Mouse (Mus musculus): ENCODE measurements around the gene Tle4. TPM values are rescaled to one million over a fixed set of nuclear protein-coding genes. Genes with fewer than 3 reads are reported as not detected.

The Tle4 gene
- total and polyA plus RNA-seq, 3 experiments, result 5.8 to 10.3 (median 8.5) TPM

GRCm38 (mm10) chr19:14635213-14635928 is 37.5 kb upstream of the Tle4 start:
- TF ChIP-seq EP300 (IDR thresholded peaks at IDR 0.05; ENCODE audit: insufficient read depth, low read depth, low read length) (no peak), POLR2A (IDR thresholded peaks at IDR 0.05; ENCODE audit: insufficient read depth, low read depth, low read length) (no peak), CTCF (IDR thresholded peaks at IDR 0.05) (no peak)
- Histone ChIP-seq H3K36me3 (ENCODE audit: control insufficient read depth, insufficient read depth, low read length) (no peaks in the 10 kb centered on the region), H3K27me3 (ENCODE audit: control insufficient read depth, insufficient read depth, low read length) (no peaks in the 10 kb centered on the region), H3K4me3 (no peak overlapping the region), H3K27ac (no peak overlapping the region), H3K79me2 (replicated peaks; ENCODE audit: control insufficient read depth, insufficient read depth, low read length) (no peaks in the 10 kb centered on the region), H3K4me1 (ENCODE audit: control insufficient read depth, insufficient read depth, low read length) (no peaks in the 10 kb centered on the region), H3K9ac (ENCODE audit: low read depth, low read length) (no peak overlapping the region)
- DNase-seq, result peak; percentile 11 to 20
- 32% methylated on average over 10 of the region's 10 CpGs for WGBS
- intact Hi-C loops (cut with DNase I), result no loop called here

GRCm38 (mm10) chr19:14623355-14623754 is 25.5 kb upstream of the Tle4 start:
- TF ChIP-seq CTCF (IDR thresholded peaks at IDR 0.05) (no peak), POLR2A (IDR thresholded peaks at IDR 0.05; ENCODE audit: insufficient read depth, low read depth, low read length) (no peak), EP300 (IDR thresholded peaks at IDR 0.05; ENCODE audit: insufficient read depth, low read depth, low read length) (no peak)

GRCm38 (mm10) chr19:14620534-14620933 is 22.7 kb upstream of the Tle4 start:
- intact Hi-C loops (cut with DNase I), result no loop called here
- no peak overlapping the region for H3K4me3 ChIP-seq
- WGBS, result 100% methylated on average over 1 of the region's 1 CpGs

More at GRCm38 (mm10) chr19:14623355-14623754, 25.5 kb upstream of the Tle4 start:
- intact Hi-C loops (cut with DNase I), result no loop called here
- Histone ChIP-seq H3K9ac (ENCODE audit: low read depth, low read length) (no peak overlapping the region), H3K4me3 (no peak overlapping the region), H3K79me2 (replicated peaks; ENCODE audit: control insufficient read depth, insufficient read depth, low read length) (no peaks in the 10 kb centered on the region), H3K27ac (no peak overlapping the region), H3K36me3 (ENCODE audit: control insufficient read depth, insufficient read depth, low read length) (no peaks in the 10 kb centered on the region), H3K27me3 (ENCODE audit: control insufficient read depth, insufficient read depth, low read length) (no peaks in the 10 kb centered on the region), H3K4me1 (ENCODE audit: control insufficient read depth, insufficient read depth, low read length) (no peaks in the 10 kb centered on the region)
- no peak for DNase-seq
- 80% methylated on average over 4 of the region's 4 CpGs for WGBS

GRCm38 (mm10) chr19:14619814-14620213 is 22.0 kb upstream of the Tle4 start:
- no peaks in the 10 kb centered on the region for H3K4me1 ChIP-seq (ENCODE audit: control insufficient read depth, insufficient read depth, low read length)
- intact Hi-C loops (cut with DNase I), result no loop called here
- TF ChIP-seq CTCF (IDR thresholded peaks at IDR 0.05) (no peak), EP300 (IDR thresholded peaks at IDR 0.05; ENCODE audit: insufficient read depth, low read depth, low read length) (no peak), POLR2A (IDR thresholded peaks at IDR 0.05; ENCODE audit: insufficient read depth, low read depth, low read length) (no peak)

More at GRCm38 (mm10) chr19:14620534-14620933, 22.7 kb upstream of the Tle4 start:
- Histone ChIP-seq H3K79me2 (replicated peaks; ENCODE audit: control insufficient read depth, insufficient read depth, low read length) (no peaks in the 10 kb centered on the region), H3K27ac (no peak overlapping the region), H3K9ac (ENCODE audit: low read depth, low read length) (no peak overlapping the region), H3K27me3 (ENCODE audit: control insufficient read depth, insufficient read depth, low read length) (no peaks in the 10 kb centered on the region), H3K36me3 (ENCODE audit: control insufficient read depth, insufficient read depth, low read length) (no peaks in the 10 kb centered on the region), H3K4me1 (ENCODE audit: control insufficient read depth, insufficient read depth, low read length) (no peaks in the 10 kb centered on the region)
- DNase-seq, result no peak
- TF ChIP-seq EP300 (IDR thresholded peaks at IDR 0.05; ENCODE audit: insufficient read depth, low read depth, low read length) (no peak), POLR2A (IDR thresholded peaks at IDR 0.05; ENCODE audit: insufficient read depth, low read depth, low read length) (no peak), CTCF (IDR thresholded peaks at IDR 0.05) (no peak)

GRCm38 (mm10) chr19:14614816-14615215 is 17.0 kb upstream of the Tle4 start:
- intact Hi-C loops (cut with DNase I), result no loop called here
- 81% methylated on average over 5 of the region's 5 CpGs for WGBS
- no peaks in the 10 kb centered on the region for H3K36me3 ChIP-seq (ENCODE audit: control insufficient read depth, insufficient read depth, low read length)
- no peak for DNase-seq
- H3K27ac ChIP-seq, result no peak overlapping the region
- no peaks in the 10 kb centered on the region for H3K4me1 ChIP-seq (ENCODE audit: control insufficient read depth, insufficient read depth, low read length)
- H3K9ac ChIP-seq (ENCODE audit: low read depth, low read length), result no peak overlapping the region
- TF ChIP-seq CTCF (IDR thresholded peaks at IDR 0.05), result no peak
- no peaks in the 10 kb centered on the region for H3K79me2 ChIP-seq (replicated peaks; ENCODE audit: control insufficient read depth, insufficient read depth, low read length)
- no peaks in the 10 kb centered on the region for H3K27me3 ChIP-seq (ENCODE audit: control insufficient read depth, insufficient read depth, low read length)
- no peak overlapping the region for H3K4me3 ChIP-seq

More at GRCm38 (mm10) chr19:14619814-14620213, 22.0 kb upstream of the Tle4 start:
- DNase-seq, result no peak
- no peak overlapping the region for H3K27ac ChIP-seq
- no peaks in the 10 kb centered on the region for H3K36me3 ChIP-seq (ENCODE audit: control insufficient read depth, insufficient read depth, low read length)
- no peaks in the 10 kb centered on the region for H3K79me2 ChIP-seq (replicated peaks; ENCODE audit: control insufficient read depth, insufficient read depth, low read length)
- H3K4me3 ChIP-seq, result no peak overlapping the region
- H3K27me3 ChIP-seq (ENCODE audit: control insufficient read depth, insufficient read depth, low read length), result no peaks in the 10 kb centered on the region
- no peak overlapping the region for H3K9ac ChIP-seq (ENCODE audit: low read depth, low read length)

GRCm38 (mm10) chr19:14610542-14611317 is 12.9 kb upstream of the Tle4 start:
- TF ChIP-seq CTCF (IDR thresholded peaks at IDR 0.05) (no peak), POLR2A (IDR thresholded peaks at IDR 0.05; ENCODE audit: insufficient read depth, low read depth, low read length) (no peak), EP300 (IDR thresholded peaks at IDR 0.05; ENCODE audit: insufficient read depth, low read depth, low read length) (no peak)
- intact Hi-C loops (cut with DNase I), result no loop called here
- no peaks in the 10 kb centered on the region for H3K36me3 ChIP-seq (ENCODE audit: control insufficient read depth, insufficient read depth, low read length)
- no peaks in the 10 kb centered on the region for H3K79me2 ChIP-seq (replicated peaks; ENCODE audit: control insufficient read depth, insufficient read depth, low read length)
- no peak overlapping the region for H3K4me3 ChIP-seq
- H3K27ac ChIP-seq, result no peak overlapping the region
- H3K9ac ChIP-seq (ENCODE audit: low read depth, low read length), result no peak overlapping the region
- 54% methylated on average over 8 of the region's 8 CpGs for WGBS
- H3K27me3 ChIP-seq (ENCODE audit: control insufficient read depth, insufficient read depth, low read length), result no peaks in the 10 kb centered on the region
- no peak for DNase-seq
- H3K4me1 ChIP-seq (ENCODE audit: control insufficient read depth, insufficient read depth, low read length), result no peaks in the 10 kb centered on the region

All from heart, adult 2 months (tissue).